Comparison of ENCODE assay signal across 8 mouse cellular contexts in the genomic region with DNA sequence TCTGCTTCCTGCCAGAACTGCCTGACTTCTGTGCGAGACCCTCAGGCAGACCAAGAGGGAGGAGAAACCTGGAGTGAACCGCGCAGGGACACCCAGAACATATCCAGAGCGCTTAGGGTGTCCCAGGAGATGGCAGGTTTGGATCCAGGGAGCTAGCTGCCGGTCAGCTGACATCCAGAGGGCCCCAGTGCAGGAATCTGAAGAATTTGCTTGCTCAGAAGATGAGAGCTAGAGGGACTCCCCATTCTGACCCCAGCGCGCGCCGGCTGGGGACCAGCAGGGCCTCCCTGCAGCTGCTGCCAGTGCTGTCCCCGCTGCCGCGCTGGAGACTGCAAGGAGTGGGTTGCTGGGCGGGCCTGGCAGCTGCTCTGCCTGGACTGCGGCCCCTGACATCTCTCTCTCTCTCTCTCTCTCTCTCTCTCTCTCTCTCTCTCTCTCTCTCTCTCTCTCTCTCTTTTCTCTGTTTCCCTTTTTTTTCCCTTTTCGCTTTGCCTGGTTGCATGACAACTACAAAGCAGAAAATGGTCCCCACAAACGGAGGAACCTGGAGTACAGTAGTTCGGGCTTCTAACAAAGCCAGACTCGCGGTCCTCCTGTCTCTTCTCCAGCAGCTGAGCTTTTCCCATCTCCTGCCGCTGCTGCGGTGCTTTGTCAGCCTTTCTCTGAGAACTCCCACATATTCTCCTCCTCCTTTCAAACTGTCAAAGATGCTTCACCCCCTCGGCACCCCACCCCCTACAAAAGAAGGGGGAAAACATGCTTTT.
A peak's percentile ranks its signal among the peaks of the same experiment; 100 is the strongest.
DNase-seq lines count a peak whose midpoint lies in the region; ATAC-seq and TF ChIP-seq lines count a peak whose summit lies in the region.

No protein-coding gene starts in this region.

- no peak for TF ChIP-seq EP300 in stomach, postnatal 0 days (optimal IDR thresholded peaks at IDR 0.05)

- H3K36me3 ChIP-seq in limb, embryonic 11.5 days (ENCODE audit: control insufficient read depth, insufficient read depth, low read length) = no peaks in the 10 kb centered on the region
- no peaks in the 10 kb centered on the region for H3K36me3 ChIP-seq in midbrain, embryonic 13.5 days
- no peaks in the 10 kb centered on the region for H3K36me3 ChIP-seq in stomach, postnatal 0 days (ENCODE audit: control insufficient read depth, insufficient read depth, low read length)

- H3K4me2 ChIP-seq in limb, embryonic 11.5 days (ENCODE audit: low read depth, severe bottlenecking) = peak overlapping the region; percentile 51
- H3K4me2 ChIP-seq in midbrain, embryonic 13.5 days (replicated peaks) = peak overlapping the region; percentile 72
- H3K4me2 ChIP-seq in stomach, postnatal 0 days (replicated peaks; ENCODE audit: low read depth) = peak overlapping the region; percentile 56

- peak overlapping the region; percentile 22 for H3K9ac ChIP-seq in limb, embryonic 11.5 days (ENCODE audit: low read length)
- H3K9ac ChIP-seq in midbrain, embryonic 13.5 days (replicated peaks) = peak overlapping the region; percentile 73
- H3K9ac ChIP-seq in stomach, postnatal 0 days (ENCODE audit: low read length) = peak overlapping the region; percentile 31; the same call in 1 of the 2 replicates

- peak overlapping the region; percentile 16 for H3K4me3 ChIP-seq in limb, embryonic 11.5 days (ENCODE audit: low read depth, low read length)
- peak overlapping the region; percentile 38 for H3K4me3 ChIP-seq in midbrain, embryonic 13.5 days (replicated peaks)
- peak overlapping the region; percentile 27 for H3K4me3 ChIP-seq in stomach, postnatal 0 days (ENCODE audit: low read depth, low read length)

- no peak overlapping the region for H3K27ac ChIP-seq in limb, embryonic 11.5 days (replicated peaks; ENCODE audit: low read depth, low read length)
- H3K27ac ChIP-seq in midbrain, embryonic 13.5 days = peak overlapping the region; percentile 84
- H3K27ac ChIP-seq in stomach, postnatal 0 days (replicated peaks) = no peak overlapping the region

- H3K4me1 ChIP-seq in limb, embryonic 11.5 days (ENCODE audit: control insufficient read depth, insufficient read depth, low read length) = peaks cover 5% of the 10 kb centered on the region; the same call in 1 of the 2 replicates
- H3K4me1 ChIP-seq in midbrain, embryonic 13.5 days (replicated peaks) = peaks cover 18% of the 10 kb centered on the region
- no peaks in the 10 kb centered on the region for H3K4me1 ChIP-seq in stomach, postnatal 0 days (replicated peaks; ENCODE audit: control insufficient read depth, insufficient read depth)

- no peaks in the 10 kb centered on the region for H3K9me3 ChIP-seq in limb, embryonic 11.5 days (ENCODE audit: control insufficient read depth, low read length)
- H3K9me3 ChIP-seq in midbrain, embryonic 13.5 days = no peaks in the 10 kb centered on the region
- no peaks in the 10 kb centered on the region for H3K9me3 ChIP-seq in stomach, postnatal 0 days (ENCODE audit: control insufficient read depth, low read length)

- H3K27me3 ChIP-seq in limb, embryonic 11.5 days (ENCODE audit: control insufficient read depth, insufficient read depth, low read length) = no peaks in the 10 kb centered on the region
- no peaks in the 10 kb centered on the region for H3K27me3 ChIP-seq in midbrain, embryonic 13.5 days
- H3K27me3 ChIP-seq in stomach, postnatal 0 days (ENCODE audit: control insufficient read depth, insufficient read depth, low read length) = no peaks in the 10 kb centered on the region

- no peak for TF ChIP-seq CTCF in stomach, postnatal 0 days (IDR thresholded peaks at IDR 0.05; ENCODE audit: low read depth)

- ATAC-seq in limb, embryonic 11.5 days (ENCODE audit: insufficient number of reproducible peaks, low FRiP score, low TSS enrichment, low read depth) = peak; percentile 87
- ATAC-seq in midbrain, embryonic 13.5 days = peak; percentile 97
- no peak; the same call in 1 of the 2 replicates for ATAC-seq in stomach, postnatal 0 days (ENCODE audit: low FRiP score, low TSS enrichment)
- no peak for ATAC-seq in megakaryocyte-erythroid progenitor cell, adult 5-6 weeks (replicated peaks; ENCODE audit: low FRiP score, low TSS enrichment, poor library complexity, severe bottlenecking)

- DNase-seq in ZHBTc4 (ENCODE audit: low read depth, low spot score) = peak; percentile 63
- peak; percentile 22 to 51 for DNase-seq in cerebellum, postnatal 4 days (ENCODE audit: low spot score in 2 of 2)
- peak; percentile 13 to 16 for DNase-seq in heart, adult 18-20 months
- peak; percentile 50 for DNase-seq in kidney, adult 18-20 months
- DNase-seq in limb, embryonic 11.5 days (ENCODE audit: low spot score) = peak; percentile 82
- DNase-seq in stomach, postnatal 0 days (ENCODE audit: low spot score) = peak; percentile 52

- WGBS in limb, embryonic 11.5 days = 1% methylated on average over 22 of the region's 22 CpGs
- 0% methylated on average over 22 of the region's 22 CpGs for WGBS in midbrain, embryonic 13.5 days
- 1% methylated on average over 22 of the region's 22 CpGs for WGBS in stomach, postnatal 0 days

Comparison
In these comparisons a context has a peak if more than half of its experiments do, and no peak if none do; other contexts are left out.
1. DNase-seq: peak in every context shown above with its lines; median percentile 82 in limb, embryonic 11.5 days; 63 in ZHBTc4; 52 in stomach, postnatal 0 days; 50 in kidney, adult 18-20 months; 36 in cerebellum, postnatal 4 days; 14 in heart, adult 18-20 months.
2. ATAC-seq: peak in limb, embryonic 11.5 days (single experiment) and midbrain, embryonic 13.5 days (single experiment); none in stomach, postnatal 0 days (single experiment) and megakaryocyte-erythroid progenitor cell, adult 5-6 weeks (single experiment).
3. H3K9ac ChIP-seq: peak in every context shown above with its lines; median percentile 73 in midbrain, embryonic 13.5 days; 31 in stomach, postnatal 0 days; 22 in limb, embryonic 11.5 days.
4. Peak in every context shown above with its lines, with median percentiles within 50 percentile points of each other: H3K4me2 ChIP-seq and H3K4me3 ChIP-seq.